Mouse (Mus musculus) G1E (cell line): ENCODE results near the gene Mbtd1.
A peak's percentile ranks its signal among the peaks of the same experiment; 100 is the strongest.

Experiments used
- CTCF ChIP-seq: IDR thresholded peaks from 2 replicates; pipeline ENCODE4 v1.5.1; 2012; ENCODE audit warnings: low read depth, low read length, inconsistent platforms, mixed read lengths
- GATA1 ChIP-seq: IDR thresholded peaks from 2 replicates; pipeline ENCODE4 v1.6.1; 2012; ENCODE audit warnings: borderline replicate concordance, low read length, inconsistent platforms, mixed read lengths
- GATA2 ChIP-seq: IDR thresholded peaks from 2 replicates; pipeline ENCODE4 v1.6.1; 2012; ENCODE audit warnings: low read depth, low read length, inconsistent platforms, borderline replicate concordance

GRCm38 (mm10) chr11:93968005-93968847 lies 82.6 kb downstream of the Mbtd1 start, which contains the start of the genes Gm20390 and Nme1:
- TF ChIP-seq CTCF (peak; percentile 31; the same call in 1 of the 2 replicates), GATA2 (no peak), GATA1 (no peak)
